ENCODE assay signal across 10 mouse cellular contexts in genomic region chr6:75602536-75603279, GRCm38 (mm10).
A peak's percentile ranks its signal among the peaks of the same experiment; 100 is the strongest.
DNase-seq lines count a peak whose midpoint lies in the region; ATAC-seq lines count a peak whose summit lies in the region.
"Had no signal": no experiment of that assay in that cellular context is flagged by ENCODE, and none has a peak within 500 bp of the region (broad histone marks: within the 10 kb centered on the region; RNA-seq: fewer than 3 reads in every experiment).

No protein-coding gene starts in this region.

- no peaks in the 10 kb centered on the region for H3K9me3 ChIP-seq in embryonic facial prominence, embryonic 11.5 days (replicated peaks; ENCODE audit: control insufficient read depth, low read length)
- H3K9me3 ChIP-seq: embryonic facial prominence, embryonic 13.5 days; stomach, embryonic 15.5 days had no signal

- ATAC-seq in embryonic facial prominence, embryonic 11.5 days (replicated peaks; ENCODE audit: insufficient number of reproducible peaks, low FRiP score, low TSS enrichment, low read depth): no peak; the same call in 1 of the 2 replicates

- no peaks in the 10 kb centered on the region for H3K4me1 ChIP-seq in embryonic facial prominence, embryonic 11.5 days (ENCODE audit: control insufficient read depth, insufficient read depth, low read length)
- H3K4me1 ChIP-seq: embryonic facial prominence, embryonic 13.5 days; stomach, embryonic 15.5 days had no signal

- no peak overlapping the region for H3K4me2 ChIP-seq in embryonic facial prominence, embryonic 11.5 days (ENCODE audit: low read depth, low read length)
- H3K4me2 ChIP-seq: embryonic facial prominence, embryonic 13.5 days; stomach, embryonic 15.5 days had no signal

- no peak overlapping the region for H3K9ac ChIP-seq in embryonic facial prominence, embryonic 11.5 days (replicated peaks; ENCODE audit: low read length)
- H3K9ac ChIP-seq: embryonic facial prominence, embryonic 13.5 days; stomach, embryonic 15.5 days had no signal

- no peaks in the 10 kb centered on the region for H3K27me3 ChIP-seq in embryonic facial prominence, embryonic 11.5 days (ENCODE audit: control insufficient read depth, insufficient read depth, low read length)
- H3K27me3 ChIP-seq: embryonic facial prominence, embryonic 13.5 days; stomach, embryonic 15.5 days had no signal

- peak; percentile 16 for DNase-seq in ES-CJ7 (ENCODE audit: low read depth, low spot score)
- peak; percentile 35 for DNase-seq in R1 (ENCODE audit: low read depth, low spot score)
- peak; percentile 9 for DNase-seq in embryonic facial prominence, embryonic 11.5 days (ENCODE audit: low spot score)
- peak; percentile 7 to 9 for DNase-seq in layer of hippocampus, adult 8-10 months (ENCODE audit: low spot score in 2 of 2)
- no peak for DNase-seq in adrenal gland, postnatal 14 days
- no peak for DNase-seq in thymus, postnatal 36 days
- DNase-seq in testis, postnatal 14 days (ENCODE audit: low spot score): no peak
- DNase-seq in lung, postnatal 14 days: no peak

- H3K36me3 ChIP-seq in embryonic facial prominence, embryonic 11.5 days (replicated peaks; ENCODE audit: control insufficient read depth, insufficient read depth, low read depth, low read length): no peaks in the 10 kb centered on the region
- H3K36me3 ChIP-seq: embryonic facial prominence, embryonic 13.5 days; stomach, embryonic 15.5 days had no signal

- no peak overlapping the region for H3K27ac ChIP-seq in embryonic facial prominence, embryonic 11.5 days (replicated peaks; ENCODE audit: low read depth, low read length)
- H3K27ac ChIP-seq: embryonic facial prominence, embryonic 13.5 days; stomach, embryonic 15.5 days had no signal

- 11% methylated on average over 11 of the region's 11 CpGs for WGBS in embryonic facial prominence, embryonic 11.5 days

- H3K4me3 ChIP-seq in embryonic facial prominence, embryonic 11.5 days (ENCODE audit: low read depth, low read length): no peak overlapping the region
- H3K4me3 ChIP-seq: embryonic facial prominence, embryonic 13.5 days; stomach, embryonic 15.5 days had no signal

Comparison
In these comparisons a context has a peak if more than half of its experiments do, and no peak if none do; other contexts are left out.
1. DNase-seq: peak in ES-CJ7 (single experiment), R1 (single experiment), embryonic facial prominence, embryonic 11.5 days (single experiment) and layer of hippocampus, adult 8-10 months (2 of 2); none in adrenal gland, postnatal 14 days (single experiment), thymus, postnatal 36 days (0 of 2), testis, postnatal 14 days (single experiment) and lung, postnatal 14 days (single experiment).